Comparison of ENCODE assay signal across 8 mouse cellular contexts in the genomic region with DNA sequence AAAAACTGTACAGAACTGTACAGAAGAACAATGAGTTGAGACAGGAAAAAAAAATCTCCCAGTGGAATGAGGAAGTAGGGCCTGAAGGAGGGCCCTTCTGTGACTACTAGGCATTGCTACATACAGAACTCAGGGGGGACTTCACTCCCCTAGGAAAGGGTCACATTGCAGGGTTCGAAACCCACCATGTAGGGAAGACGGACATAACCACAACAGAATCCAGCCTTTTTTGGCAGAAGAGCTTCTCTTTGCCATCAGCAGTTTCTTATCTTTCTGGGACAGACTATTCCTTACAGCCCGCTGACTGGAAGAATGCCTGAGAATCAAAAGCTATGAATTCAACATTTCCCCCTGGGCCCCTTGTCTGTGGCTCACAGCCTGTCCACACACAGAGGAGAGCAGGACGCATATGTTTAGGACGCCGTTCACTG. TPM values are rescaled to one million over a fixed set of nuclear protein-coding genes. Genes with fewer than 3 reads are reported as not detected.
DNase-seq lines count a peak whose midpoint lies in the region; ATAC-seq and TF ChIP-seq lines count a peak whose summit lies in the region.

No protein-coding gene starts in this region.

- 21% methylated on average over 6 of the region's 6 CpGs for WGBS in heart, embryonic 12.5 days
- 58% methylated on average over 6 of the region's 6 CpGs for WGBS in stomach, postnatal 0 days

- H3K27ac ChIP-seq in heart, embryonic 12.5 days (ENCODE audit: poor library complexity, severe bottlenecking): peak overlapping the region; percentile 82
- H3K27ac ChIP-seq in testis, adult 2 months (ENCODE audit: control insufficient read depth, insufficient read depth, low read depth, low read length): peak overlapping the region; percentile 25
- H3K27ac ChIP-seq in stomach, postnatal 0 days (replicated peaks): 0 out of 2 replicates have a peak overlapping the region, but pooled peaks have one; percentile 18

- no peaks in the 10 kb centered on the region for H3K9me3 ChIP-seq in heart, embryonic 12.5 days (replicated peaks)
- no peaks in the 10 kb centered on the region for H3K9me3 ChIP-seq in stomach, postnatal 0 days (ENCODE audit: control insufficient read depth, low read length)

- no peak for TF ChIP-seq CTCF in testis, adult 2 months (IDR thresholded peaks at IDR 0.05; ENCODE audit: control insufficient read depth, insufficient read depth, insufficient replicate concordance, low read depth, low read length)
- TF ChIP-seq CTCF in stomach, postnatal 0 days (IDR thresholded peaks at IDR 0.05; ENCODE audit: low read depth): no peak

- intact Hi-C loops in heart, postnatal 25 days (cut with DNase I): no loop called here

- H3K4me1 ChIP-seq in heart, embryonic 12.5 days (replicated peaks): peaks cover 93% of the 10 kb centered on the region
- H3K4me1 ChIP-seq in testis, adult 2 months (ENCODE audit: control insufficient read depth, insufficient read depth, low read length): peaks cover 2% of the 10 kb centered on the region; the same call in 1 of the 2 replicates
- H3K4me1 ChIP-seq in stomach, postnatal 0 days (replicated peaks; ENCODE audit: control insufficient read depth, insufficient read depth): peaks cover 11% of the 10 kb centered on the region; the same call in 1 of the 2 replicates

- DNase-seq in heart, postnatal 25 days (ENCODE audit: low spot score): no peak
- DNase-seq in testis, postnatal 10 days (ENCODE audit: low spot score): no peak
- DNase-seq in liver: peak; percentile 73
- no peak for DNase-seq in stomach, postnatal 0 days (ENCODE audit: low spot score)
- no peak for DNase-seq in lung, postnatal 14 days
- DNase-seq in cerebellum, adult 11-12 months: no peak

- no peak overlapping the region for H3K4me3 ChIP-seq in heart, embryonic 12.5 days
- H3K4me3 ChIP-seq in testis, adult 2 months (ENCODE audit: control insufficient read depth, low read depth, low read length): no peak overlapping the region
- H3K4me3 ChIP-seq in stomach, postnatal 0 days (ENCODE audit: low read depth, low read length): no peak overlapping the region

- peak; percentile 15; the same call in 1 of the 2 replicates for ATAC-seq in heart, embryonic 12.5 days (ENCODE audit: insufficient number of reproducible peaks, low FRiP score)
- ATAC-seq in stomach, postnatal 0 days (ENCODE audit: low FRiP score, low TSS enrichment): no peak

- peak overlapping the region; percentile 25; the same call in 1 of the 2 replicates for H3K4me2 ChIP-seq in heart, embryonic 12.5 days
- no peak overlapping the region for H3K4me2 ChIP-seq in stomach, postnatal 0 days (replicated peaks; ENCODE audit: low read depth)

- H3K27me3 ChIP-seq in heart, embryonic 12.5 days (replicated peaks): no peaks in the 10 kb centered on the region
- no peaks in the 10 kb centered on the region for H3K27me3 ChIP-seq in testis, adult 2 months (ENCODE audit: control insufficient read depth, insufficient read depth, low read length)
- H3K27me3 ChIP-seq in stomach, postnatal 0 days (ENCODE audit: control insufficient read depth, insufficient read depth, low read length): no peaks in the 10 kb centered on the region

- no peaks in the 10 kb centered on the region for H3K36me3 ChIP-seq in heart, embryonic 12.5 days
- H3K36me3 ChIP-seq in testis, adult 2 months (ENCODE audit: control insufficient read depth, insufficient read depth, low read length): no peaks in the 10 kb centered on the region
- H3K36me3 ChIP-seq in stomach, postnatal 0 days (ENCODE audit: control insufficient read depth, insufficient read depth, low read length): no peaks in the 10 kb centered on the region

- TF ChIP-seq EP300 in stomach, postnatal 0 days (optimal IDR thresholded peaks at IDR 0.05): no peak

- H3K9ac ChIP-seq in heart, embryonic 12.5 days: peak overlapping the region; percentile 52; the same call in 1 of the 2 replicates
- H3K9ac ChIP-seq in stomach, postnatal 0 days (ENCODE audit: low read length): 0 out of 2 replicates have a peak overlapping the region, but pooled peaks have one; percentile 27

- no peak for TF ChIP-seq POLR2A in testis, adult 2 months (IDR thresholded peaks at IDR 0.05; ENCODE audit: control insufficient read depth, low read depth, low read length)

RNA-seq across cellular contexts. Expression of a gene that starts 46.7 kb away (rescaled TPM):
- polyA plus RNA-seq in heart, embryonic 12.5 days (2016; fragmentation: Nextera tagmentation; extraction: Ambion mirVana): 37.4 and 39.5 TPM in 2 replicates
- 100 to 1,000 TPM; 123 to 140 TPM for total RNA-seq in heart, postnatal 25 days (2021)
- 199 and 216 TPM in 2 replicates for polyA plus RNA-seq in testis, adult 2 months (2012; rRNA removed)
- 4.1 and 4.5 TPM in 2 replicates for polyA plus RNA-seq in stomach, postnatal 0 days (2015; fragmentation: Nextera tagmentation; extraction: Ambion mirVana)

Comparison
In these comparisons a context has a peak if more than half of its experiments do, and no peak if none do; other contexts are left out.
1. H3K27ac ChIP-seq: peak in every context shown above with its lines; median percentile 82 in heart, embryonic 12.5 days; 25 in testis, adult 2 months; 18 in stomach, postnatal 0 days.